Mouse (Mus musculus): Measurements from ENCODE around the gene Foxn2.

- TF ChIP-seq EP300 (IDR thresholded peaks at IDR 0.05; ENCODE audit: low read depth) (no peak), CTCF (IDR thresholded peaks at IDR 0.05; ENCODE audit: low read depth) (no peak)
Measured at GRCm38 (mm10) chr17:88537842-88538430, 97.4 kb downstream of the Foxn2 start.

Measured in heart, postnatal 0 days (tissue).